Mouse (Mus musculus) erythroblast, embryonic 14.5 days (primary cell): ENCODE data around the gene Fbxw5. TPM values are rescaled to one million over a fixed set of nuclear protein-coding genes. Genes with fewer than 3 reads are reported as not detected.
A peak's percentile ranks its signal among the peaks of the same experiment; 100 is the strongest.

Experiments
- H3K27me3 ChIP-seq: 2 replicates; pipeline ENCODE4 v1.6.1; 2012; ENCODE audit warnings: inconsistent platforms; ENCODE audit not compliant: control insufficient read depth
- H3K36me3 ChIP-seq: 2 replicates; pipeline ENCODE4 v1.6.1; 2012; ENCODE audit warnings: mild to moderate bottlenecking, inconsistent platforms; ENCODE audit not compliant: control insufficient read depth
- H3K4me1 ChIP-seq: 2 replicates; pipeline ENCODE4 v1.6.1; 2012; ENCODE audit warnings: inconsistent platforms; ENCODE audit not compliant: control insufficient read depth
- H3K4me3 ChIP-seq: replicated peaks from 2 replicates; pipeline ENCODE3; 2012; ENCODE audit warnings: moderate library complexity, mild to moderate bottlenecking, inconsistent platforms
- H3K9me3 ChIP-seq: 2 replicates; pipeline ENCODE4 v1.6.1; 2012; ENCODE audit warnings: low read length, inconsistent platforms, mixed read lengths; ENCODE audit not compliant: control insufficient read depth
- GATA1 ChIP-seq: IDR thresholded peaks from 2 replicates; pipeline ENCODE4 v1.6.1; 2012; ENCODE audit warnings: low read length, inconsistent platforms, mixed read lengths
- TAL1 ChIP-seq: IDR thresholded peaks from 3 replicates; pipeline ENCODE4 v1.6.1; 2012; ENCODE audit warnings: low read length, inconsistent platforms, mixed read lengths
- polyA plus RNA-seq: library from polyadenylated mRNA; stranded (reverse); fragments of >175 nt; gene quantifications from 2 replicates; pipeline ENCODE4 v1.2.3, GENCODE M21; 2012

Gene Fbxw5
- polyA plus RNA-seq, 1 experiment: 3.9 TPM

- TF ChIP-seq TAL1: no peak
- TF ChIP-seq GATA1: no peak
- Histone ChIP-seq H3K27me3 (no peaks in the 10 kb centered on the region), H3K36me3 (no peaks in the 10 kb centered on the region), H3K4me1 (peaks cover 55% of the 10 kb centered on the region), H3K4me3 (no peak overlapping the region), H3K9me3 (no peaks in the 10 kb centered on the region)
Observed at GRCm38 (mm10) chr2:25488671-25489068, 11.9 kb upstream of the Fbxw5 start.

GRCm38 (mm10) chr2:25492988-25493387 is 7.6 kb upstream of the Fbxw5 start:
- no peak overlapping the region for H3K4me3 ChIP-seq
- peaks cover 24% of the 10 kb centered on the region for H3K4me1 ChIP-seq
- TF ChIP-seq GATA1 (no peak), TAL1 (no peak)
- H3K36me3 ChIP-seq: no peaks in the 10 kb centered on the region
- H3K9me3 ChIP-seq: no peaks in the 10 kb centered on the region
- no peaks in the 10 kb centered on the region; the same call in 1 of the 2 replicates for H3K27me3 ChIP-seq

- Histone ChIP-seq H3K27me3 (no peaks in the 10 kb centered on the region; the same call in 1 of the 2 replicates), H3K36me3 (no peaks in the 10 kb centered on the region), H3K4me1 (peaks cover 21% of the 10 kb centered on the region), H3K9me3 (no peaks in the 10 kb centered on the region), H3K4me3 (no peak within 1 kb of the TSS)
- TF ChIP-seq GATA1 (no peak), TAL1 (no peak)
Observed at GRCm38 (mm10) chr2:25493476-25493961, 7.0 kb upstream of the Fbxw5 start, which contains the start of gene Lcn12. Gene Lcn12, minus strand, starts transcription at chr2:25493911.

- Histone ChIP-seq H3K4me3 (no peak overlapping the region), H3K4me1 (peaks cover 28% of the 10 kb centered on the region), H3K36me3 (no peaks in the 10 kb centered on the region), H3K9me3 (no peaks in the 10 kb centered on the region), H3K27me3 (no peaks in the 10 kb centered on the region; the same call in 1 of the 2 replicates)
- TF ChIP-seq TAL1: no peak
- TF ChIP-seq GATA1: no peak
Observed at GRCm38 (mm10) chr2:25496462-25496861, 4.1 kb upstream of the Fbxw5 start.

- Histone ChIP-seq H3K4me1 (peaks cover 43% of the 10 kb centered on the region), H3K4me3 (no peak overlapping the region), H3K27me3 (no peaks in the 10 kb centered on the region; the same call in 1 of the 2 replicates), H3K36me3 (peaks cover 15% of the 10 kb centered on the region), H3K9me3 (no peaks in the 10 kb centered on the region)
- no peak for TF ChIP-seq GATA1
- no peak for TF ChIP-seq TAL1
Observed at GRCm38 (mm10) chr2:25497846-25498575, 2.5 kb upstream of the Fbxw5 start.

GRCm38 (mm10) chr2:25498622-25499478 is 1.7 kb upstream of the Fbxw5 start:
- Histone ChIP-seq H3K27me3 (no peaks in the 10 kb centered on the region; the same call in 1 of the 2 replicates), H3K36me3 (peaks cover 24% of the 10 kb centered on the region), H3K4me1 (peaks cover 51% of the 10 kb centered on the region), H3K4me3 (no peak overlapping the region), H3K9me3 (no peaks in the 10 kb centered on the region)
- no peak for TF ChIP-seq GATA1
- no peak for TF ChIP-seq TAL1

GRCm38 (mm10) chr2:25500071-25500575 is 427 bp upstream of the Fbxw5 start:
- Histone ChIP-seq H3K36me3 (peaks cover 36% of the 10 kb centered on the region), H3K4me1 (peaks cover 64% of the 10 kb centered on the region)

GRCm38 (mm10) chr2:25501593-25502486 is 1.3 kb downstream of the Fbxw5 start, which contains the start of gene C8g:
Gene C8g, minus strand, starts transcription at chr2:25501719.
- Histone ChIP-seq H3K9me3 (no peaks in the 10 kb centered on the region), H3K27me3 (no peaks in the 10 kb centered on the region), H3K4me3 (peak within 1 kb of the TSS; percentile 72), H3K4me1 (peaks cover 67% of the 10 kb centered on the region), H3K36me3 (peaks cover 49% of the 10 kb centered on the region)
- TF ChIP-seq GATA1 (no peak), TAL1 (no peak)

More at GRCm38 (mm10) chr2:25500071-25500575, 427 bp upstream of the Fbxw5 start:
- TF ChIP-seq GATA1: no peak
- no peak for TF ChIP-seq TAL1
- no peaks in the 10 kb centered on the region for H3K9me3 ChIP-seq
- peak overlapping the region; percentile 72 for H3K4me3 ChIP-seq
- no peaks in the 10 kb centered on the region; the same call in 1 of the 2 replicates for H3K27me3 ChIP-seq
